In genomic region chr8:12927204-12927983, GRCm38 (mm10) we compare ENCODE assay signal across 8 mouse cellular contexts. TPM values are rescaled to one million over a fixed set of nuclear protein-coding genes. Genes with fewer than 3 reads are reported as not detected.
DNase-seq lines count a peak whose midpoint lies in the region; ATAC-seq and TF ChIP-seq lines count a peak whose summit lies in the region.

No protein-coding gene starts in this region.

- no peak overlapping the region for H3K4me2 ChIP-seq in forebrain, embryonic 16.5 days (ENCODE audit: low read length)
- peak overlapping the region; percentile 15 for H3K4me2 ChIP-seq in hindbrain, embryonic 14.5 days (replicated peaks)
- H3K4me2 ChIP-seq in limb, embryonic 13.5 days (replicated peaks): no peak overlapping the region
- H3K4me2 ChIP-seq in midbrain, postnatal 0 days (ENCODE audit: low read depth, low read length, poor library complexity, severe bottlenecking): no peak overlapping the region

- peak overlapping the region; percentile 59 for H3K4me3 ChIP-seq in brown adipose tissue, adult 24 weeks (ENCODE audit: insufficient read depth, low read depth, low read length)
- no peak overlapping the region for H3K4me3 ChIP-seq in forebrain, embryonic 16.5 days (replicated peaks; ENCODE audit: low read length)
- H3K4me3 ChIP-seq in hindbrain, embryonic 14.5 days (replicated peaks; ENCODE audit: low read length): no peak overlapping the region
- no peak overlapping the region for H3K4me3 ChIP-seq in limb, embryonic 13.5 days
- no peak overlapping the region for H3K4me3 ChIP-seq in midbrain, postnatal 0 days (ENCODE audit: low read depth, low read length)

- TF ChIP-seq CTCF in midbrain, postnatal 0 days (IDR thresholded peaks at IDR 0.05): peak; percentile 79

- no peaks in the 10 kb centered on the region for H3K27me3 ChIP-seq in forebrain, embryonic 16.5 days (replicated peaks; ENCODE audit: control insufficient read depth, insufficient read depth, low read length)
- no peaks in the 10 kb centered on the region for H3K27me3 ChIP-seq in hindbrain, embryonic 14.5 days (ENCODE audit: control insufficient read depth, insufficient read depth, low read length)
- H3K27me3 ChIP-seq in limb, embryonic 13.5 days: no peaks in the 10 kb centered on the region
- H3K27me3 ChIP-seq in midbrain, postnatal 0 days (ENCODE audit: insufficient read depth, low read length): no peaks in the 10 kb centered on the region

- H3K27ac ChIP-seq in brown adipose tissue, adult 24 weeks (replicated peaks; ENCODE audit: low read depth, low read length): peak overlapping the region; percentile 98
- no peak overlapping the region for H3K27ac ChIP-seq in forebrain, embryonic 16.5 days (ENCODE audit: low read length)
- 0 out of 2 replicates have a peak overlapping the region, but pooled peaks have one; percentile 38 for H3K27ac ChIP-seq in hindbrain, embryonic 14.5 days
- no peak overlapping the region for H3K27ac ChIP-seq in limb, embryonic 13.5 days
- H3K27ac ChIP-seq in midbrain, postnatal 0 days (ENCODE audit: low read depth, low read length): no peak overlapping the region

- no peak overlapping the region for H3K9ac ChIP-seq in forebrain, embryonic 16.5 days (replicated peaks; ENCODE audit: low read depth, low read length)
- H3K9ac ChIP-seq in hindbrain, embryonic 14.5 days: no peak overlapping the region
- no peak overlapping the region for H3K9ac ChIP-seq in limb, embryonic 13.5 days
- H3K9ac ChIP-seq in midbrain, postnatal 0 days (replicated peaks; ENCODE audit: low read length, poor library complexity, severe bottlenecking): no peak overlapping the region

- H3K9me3 ChIP-seq in forebrain, embryonic 16.5 days (ENCODE audit: control insufficient read depth, low read length): no peaks in the 10 kb centered on the region
- no peaks in the 10 kb centered on the region for H3K9me3 ChIP-seq in hindbrain, embryonic 14.5 days (ENCODE audit: control insufficient read depth, low read length)
- no peaks in the 10 kb centered on the region for H3K9me3 ChIP-seq in limb, embryonic 13.5 days
- H3K9me3 ChIP-seq in midbrain, postnatal 0 days (ENCODE audit: low read length): no peaks in the 10 kb centered on the region

- no peaks in the 10 kb centered on the region for H3K36me3 ChIP-seq in forebrain, embryonic 16.5 days (ENCODE audit: control insufficient read depth, insufficient read depth)
- H3K36me3 ChIP-seq in hindbrain, embryonic 14.5 days (replicated peaks; ENCODE audit: control insufficient read depth, insufficient read depth): peaks cover 3% of the 10 kb centered on the region; the same call in 1 of the 2 replicates
- H3K36me3 ChIP-seq in limb, embryonic 13.5 days: no peaks in the 10 kb centered on the region
- H3K36me3 ChIP-seq in midbrain, postnatal 0 days (ENCODE audit: insufficient read depth, low read length): no peaks in the 10 kb centered on the region

- WGBS in forebrain, embryonic 16.5 days: 59% methylated on average over 7 of the region's 7 CpGs
- 51% methylated on average over 7 of the region's 7 CpGs for WGBS in hindbrain, embryonic 14.5 days
- 57% methylated on average over 7 of the region's 7 CpGs for WGBS in limb, embryonic 13.5 days
- WGBS in midbrain, postnatal 0 days: 48% methylated on average over 7 of the region's 7 CpGs

- DNase-seq in thymus, postnatal 0 days (ENCODE audit: low spot score): peak; percentile 16
- no peak for DNase-seq in thymus, postnatal 10 days (ENCODE audit: low spot score in 2 of 2)
- DNase-seq in hindbrain, embryonic 14.5 days (ENCODE audit: low spot score): peak; percentile 56
- DNase-seq in midbrain, postnatal 0 days (ENCODE audit: low spot score): peak; percentile 68

- peaks cover 9% of the 10 kb centered on the region for H3K4me1 ChIP-seq in brown adipose tissue, adult 24 weeks (ENCODE audit: control insufficient read depth, insufficient read depth, insufficient read length, low read length)
- peaks cover 22% of the 10 kb centered on the region for H3K4me1 ChIP-seq in forebrain, embryonic 16.5 days (replicated peaks; ENCODE audit: control insufficient read depth, insufficient read depth, low read length)
- H3K4me1 ChIP-seq in hindbrain, embryonic 14.5 days (replicated peaks; ENCODE audit: control insufficient read depth, insufficient read depth, low read length): peaks cover 7% of the 10 kb centered on the region; the same call in 1 of the 2 replicates
- H3K4me1 ChIP-seq in limb, embryonic 13.5 days: peaks cover 5% of the 10 kb centered on the region
- H3K4me1 ChIP-seq in midbrain, postnatal 0 days (ENCODE audit: insufficient read depth, low read length): no peaks in the 10 kb centered on the region

- ATAC-seq in forebrain, embryonic 16.5 days: 0 out of 2 replicates have a peak, but pooled peaks have one; percentile 34
- ATAC-seq in hindbrain, embryonic 14.5 days (ENCODE audit: low FRiP score): no peak
- peak; percentile 34; the same call in 1 of the 2 replicates for ATAC-seq in limb, embryonic 13.5 days (ENCODE audit: low FRiP score, low read depth)
- 0 out of 2 replicates have a peak, but pooled peaks have one; percentile 42 for ATAC-seq in midbrain, postnatal 0 days (ENCODE audit: low FRiP score)
- no peak for ATAC-seq in inflammation-experienced regulatory T-cells, adult 6 months

RNA-seq across cellular contexts. Expression of gene Mcf2l, which starts 53.8 kb away (rescaled TPM):
- 4.8 and 5.3 TPM in 2 replicates for polyA plus RNA-seq in thymus, postnatal 0 days (2015; fragmentation: Nextera tagmentation; extraction: Ambion mirVana)
- polyA plus RNA-seq in brown adipose tissue, adult 24 weeks (2012; ENCODE audit: insufficient read depth, insufficient read length, missing spikeins): 7.2 and 10.0 TPM in 2 replicates
- polyA plus RNA-seq in forebrain, embryonic 16.5 days (2015; fragmentation: Nextera tagmentation; extraction: Ambion mirVana): 153 and 163 TPM in 2 replicates
- 158 and 173 TPM in 2 replicates for polyA plus RNA-seq in hindbrain, embryonic 14.5 days (2014; fragmentation: Nextera tagmentation; extraction: Ambion mirVana)
- 11.0 and 13.1 TPM in 2 replicates for polyA plus RNA-seq in limb, embryonic 13.5 days (2015; fragmentation: Nextera tagmentation; extraction: Ambion mirVana)
- 391 and 405 TPM in 2 replicates for total RNA-seq in midbrain, postnatal 0 days (2014; rRNA removed)
- 130 and 136 TPM in 2 replicates for polyA plus RNA-seq in midbrain, postnatal 0 days (2015; fragmentation: Nextera tagmentation; extraction: Ambion mirVana)
- under 1 TPM in 1 of 3 experiments, not detected in 2; 0.51 TPM for polyA plus RNA-seq in inflammation-experienced regulatory T-cells, adult 6 months (2017; shearing (Covaris generic))

Comparison
In these comparisons a context has a peak if more than half of its experiments do, and no peak if none do; other contexts are left out.
1. DNase-seq: peak in thymus, postnatal 0 days (single experiment), hindbrain, embryonic 14.5 days (single experiment) and midbrain, postnatal 0 days (single experiment); none in thymus, postnatal 10 days (0 of 2).
2. H3K27ac ChIP-seq: peak in brown adipose tissue, adult 24 weeks (single experiment) and hindbrain, embryonic 14.5 days (single experiment); none in forebrain, embryonic 16.5 days (single experiment), limb, embryonic 13.5 days (single experiment) and midbrain, postnatal 0 days (single experiment).
3. ATAC-seq: peak in forebrain, embryonic 16.5 days (single experiment), limb, embryonic 13.5 days (single experiment) and midbrain, postnatal 0 days (single experiment); none in hindbrain, embryonic 14.5 days (single experiment) and inflammation-experienced regulatory T-cells, adult 6 months (single experiment).